Mouse (Mus musculus) cerebellum, adult 2 months (tissue): ENCODE measurements around the gene Prkacb.

ENCODE experiments used
- CTCF ChIP-seq: fragments of 200-500 bp; IDR thresholded peaks from 2 replicates; pipeline ENCODE4 v1.5.1; 2011; ENCODE audit warnings: low read depth, mild to moderate bottlenecking, control low read depth, low read length, moderate library complexity, borderline replicate concordance; ENCODE audit not compliant: insufficient read depth
- POLR2A ChIP-seq: fragments of 200-500 bp; IDR thresholded peaks from 2 replicates; pipeline ENCODE4 v1.6.1; 2011; ENCODE audit warnings: low read length, control low read depth, borderline replicate concordance; ENCODE audit not compliant: insufficient read depth

DNA sequence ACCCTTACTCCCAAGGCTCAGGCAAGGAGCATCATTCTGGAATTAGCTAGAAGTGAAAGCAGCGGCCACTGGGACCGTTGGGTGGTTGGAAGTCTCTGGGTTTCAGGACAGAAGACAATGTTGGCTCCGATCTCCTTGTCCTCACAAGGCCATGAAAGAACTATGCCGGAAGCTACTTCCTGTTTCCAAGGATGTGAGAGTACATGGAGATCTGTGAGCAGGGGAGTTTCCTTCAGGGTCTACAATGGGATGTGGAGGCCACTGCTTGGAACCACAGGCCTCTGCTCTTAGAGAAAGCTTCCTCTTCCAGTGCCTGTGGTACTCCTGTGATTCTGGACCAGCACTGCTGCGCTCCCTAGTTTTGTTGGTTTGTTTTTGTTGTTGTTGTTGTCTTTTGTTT lies 33.4 kb upstream of the Prkacb start:
- TF ChIP-seq CTCF (no peak), POLR2A (no peak)
